Mouse (Mus musculus): ENCODE results near the gene Upk1a. TPM values are rescaled to one million over a fixed set of nuclear protein-coding genes. Genes with fewer than 3 reads are reported as not detected.

The Upk1a gene
- total RNA-seq, 1 experiment from 2014 or later, result not detected

Other genes with a start within 250 kb of the Upk1a start
- 94.7 and 118 TPM in 2 replicates for gene Tyrobp, start 199.1 kb downstream of the Upk1a start, total RNA-seq (2017)
- gene Hcst, start 193.0 kb downstream of the Upk1a start, total RNA-seq (2017), result 9.4 and 11.9 TPM in 2 replicates
- gene Nfkbid, start 191.1 kb downstream of the Upk1a start, total RNA-seq (2017), result 9.0 and 13.0 TPM in 2 replicates
- gene Aplp1, start 167.3 kb downstream of the Upk1a start, total RNA-seq (2017), result not detected in 2 replicates
- not detected in 2 replicates for gene Kirrel2, start 155.2 kb downstream of the Upk1a start, total RNA-seq (2017)
- 0.19 and 1.8 TPM in 2 replicates for gene Nphs1, start 154.5 kb downstream of the Upk1a start, total RNA-seq (2017)
- not detected in 2 replicates for gene Prodh2, start 119.2 kb downstream of the Upk1a start, total RNA-seq (2017)
- 5.2 and 9.1 TPM in 2 replicates for gene Arhgap33, start 77.8 kb downstream of the Upk1a start, total RNA-seq (2017)
- gene Hspb6, start 60.7 kb downstream of the Upk1a start, total RNA-seq (2017), result 3.2 and 4.2 TPM in 2 replicates
- gene Proser3, start 60.5 kb downstream of the Upk1a start, total RNA-seq (2017), result 4.7 TPM in 2 replicates
- 20.8 and 21.2 TPM in 2 replicates for gene Lin37, start 53.0 kb downstream of the Upk1a start, total RNA-seq (2017)
- 58.2 and 68.5 TPM in 2 replicates for gene U2af1l4, start 49.5 kb downstream of the Upk1a start, total RNA-seq (2017)
- gene Gm49396, start 49.5 kb downstream of the Upk1a start, total RNA-seq (2017), result 3.7 and 5.4 TPM in 2 replicates
- gene Psenen, start 49.2 kb downstream of the Upk1a start, total RNA-seq (2017), result 117 and 174 TPM in 2 replicates
- gene Igflr1, start 47.4 kb downstream of the Upk1a start, total RNA-seq (2017), result 1.8 TPM in 1 of 2 replicates, not detected in the other
- gene Kmt2b, start 24.1 kb downstream of the Upk1a start, total RNA-seq (2017), result 8.9 and 24.9 TPM in 2 replicates
- 0.32 TPM in 1 of 2 replicates, not detected in the other for gene Zbtb32, start 13.9 kb downstream of the Upk1a start, total RNA-seq (2017)
- 396 and 504 TPM in 2 replicates for gene Cox6b1, start 13.3 kb upstream of the Upk1a start, total RNA-seq (2017)
- gene Etv2, start 23.0 kb upstream of the Upk1a start, total RNA-seq (2017), result not detected in 2 replicates
- 39.4 and 47.8 TPM in 2 replicates for gene Rbm42, start 37.5 kb upstream of the Upk1a start, total RNA-seq (2017)
- 17.2 and 27.1 TPM in 2 replicates for gene Haus5, start 52.1 kb upstream of the Upk1a start, total RNA-seq (2017)
- not detected in 2 replicates for gene Pmis2, start 58.8 kb upstream of the Upk1a start, total RNA-seq (2017)
- not detected in 2 replicates for gene 2200002J24Rik, start 86.1 kb upstream of the Upk1a start, total RNA-seq (2017)
- 1.1 and 1.8 TPM in 2 replicates for gene Atp4a, start 99.4 kb upstream of the Upk1a start, total RNA-seq (2017)
- gene Tmem147, start 116.7 kb upstream of the Upk1a start, total RNA-seq (2017), result 51.1 and 61.8 TPM in 2 replicates
- not detected in 2 replicates for gene Gapdhs, start 130.8 kb upstream of the Upk1a start, total RNA-seq (2017)
- 0.78 TPM in 1 of 2 replicates, not detected in the other for gene Sbsn, start 138.6 kb upstream of the Upk1a start, total RNA-seq (2017)
- gene Dmkn, start 150.9 kb upstream of the Upk1a start, total RNA-seq (2017), result 4.2 TPM in 1 of 2 replicates, not detected in the other
- not detected in 2 replicates for gene Krtdap, start 175.0 kb upstream of the Upk1a start, total RNA-seq (2017)
- gene Ffar2, start 210.9 kb upstream of the Upk1a start, total RNA-seq (2017), result 20.3 and 28.0 TPM in 2 replicates
- not detected in 2 replicates for gene Ffar3, start 243.3 kb upstream of the Upk1a start, total RNA-seq (2017)
- gene Ffar1, start 248.7 kb upstream of the Upk1a start, total RNA-seq (2017), result not detected in 2 replicates

Data from common myeloid progenitor, adult 5-6 weeks (primary cell).